Mouse (Mus musculus) inflammation-experienced regulatory T-cells, adult 6 months (primary cell): ENCODE data around the gene Vmn2r18. TPM values are rescaled to one million over a fixed set of nuclear protein-coding genes. Genes with fewer than 3 reads are reported as not detected.

Source experiments
- ATAC-seq: one replicate; pipeline ENCODE4 v1.8.0; 2017
- polyA plus RNA-seq, 3 experiments: library from polyadenylated mRNA; unstranded; fragments of 100-300 nt; shearing (Covaris generic); gene quantifications; one replicate each; pipeline ENCODE4 v1.2.1; 2017

Vmn2r18 gene
- not detected for polyA plus RNA-seq

DNA sequence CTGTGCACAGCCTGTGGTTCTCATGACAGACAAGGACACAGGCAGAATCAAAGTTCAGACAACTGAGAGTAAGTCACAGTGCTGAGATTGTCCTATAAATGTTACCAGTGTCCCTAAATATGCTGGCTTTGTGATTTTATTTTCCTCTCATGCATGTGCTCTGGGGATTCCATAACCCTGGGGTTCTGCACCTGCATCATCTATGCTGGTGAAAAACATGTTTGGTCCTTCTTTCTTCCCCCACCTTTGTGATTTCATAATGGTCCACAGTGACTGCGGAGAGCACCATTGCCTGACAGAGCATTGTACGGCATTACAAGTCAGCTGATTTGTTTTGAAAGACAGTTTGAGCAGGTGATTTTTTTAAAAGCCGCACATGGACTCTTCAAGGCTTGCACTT is at the start of gene Vmn2r18:
Gene Vmn2r18 (minus strand): TSS at position 101 of the 400 bp plus-strand sequence.
- ATAC-seq = no peak

DNA sequence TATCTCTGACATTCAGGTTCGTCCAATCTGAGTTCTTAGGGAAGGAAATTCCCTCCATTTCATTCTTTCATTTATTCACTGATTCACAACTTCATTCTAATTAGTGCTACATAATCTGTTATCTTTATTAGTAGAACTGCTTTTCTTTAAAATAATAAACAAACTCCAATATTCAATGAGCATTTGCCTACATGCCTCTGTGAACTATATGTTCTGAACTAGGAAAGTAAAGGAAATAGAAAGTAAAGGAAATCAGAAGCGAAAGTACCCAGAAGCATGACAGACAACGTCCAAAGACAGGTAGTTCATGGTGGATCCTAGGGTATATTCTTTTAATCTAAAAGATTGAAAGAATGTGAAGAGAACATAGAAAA is 45.6 kb upstream of the Vmn2r18 start:
- no peak for ATAC-seq

DNA sequence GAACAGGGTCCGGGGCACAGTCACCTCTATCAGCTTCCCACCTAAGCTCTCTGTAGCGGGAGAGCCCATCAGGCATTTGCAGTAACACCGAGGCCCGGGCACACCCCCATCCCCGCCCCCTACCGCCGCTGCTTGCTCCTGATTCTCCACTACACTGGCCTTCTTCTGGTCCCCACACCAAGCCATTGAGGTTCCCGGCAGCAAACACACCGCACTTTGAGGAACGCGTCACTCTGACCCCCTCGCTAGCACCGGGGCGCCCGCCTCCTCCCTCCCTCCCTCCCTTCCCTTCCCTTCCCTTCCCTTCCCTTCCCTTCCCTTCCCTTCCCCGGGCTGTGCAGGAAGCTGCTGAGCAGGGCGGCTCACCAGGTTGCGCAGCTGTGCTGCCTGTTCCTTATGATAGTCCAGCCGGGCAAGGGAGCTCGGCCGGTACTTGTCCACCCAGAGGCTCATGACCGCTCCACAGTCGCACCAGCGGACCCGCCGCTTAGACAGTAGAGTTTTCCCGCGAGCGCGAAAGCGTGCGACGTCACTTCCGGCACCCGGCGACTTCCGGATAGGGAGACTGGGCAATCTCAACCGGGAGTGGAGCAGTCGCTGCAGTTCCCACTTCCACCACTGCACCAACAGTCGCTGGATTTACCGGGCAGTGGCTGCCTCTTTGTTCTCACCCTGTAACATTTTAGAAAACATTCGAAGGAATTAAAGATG is 45.0 kb upstream of the Vmn2r18 start, which contains the start of gene Rfc3:
Gene Rfc3 (minus strand): TSS at position 543 of the 711 bp plus-strand sequence.
- ATAC-seq = peak; percentile 100

DNA sequence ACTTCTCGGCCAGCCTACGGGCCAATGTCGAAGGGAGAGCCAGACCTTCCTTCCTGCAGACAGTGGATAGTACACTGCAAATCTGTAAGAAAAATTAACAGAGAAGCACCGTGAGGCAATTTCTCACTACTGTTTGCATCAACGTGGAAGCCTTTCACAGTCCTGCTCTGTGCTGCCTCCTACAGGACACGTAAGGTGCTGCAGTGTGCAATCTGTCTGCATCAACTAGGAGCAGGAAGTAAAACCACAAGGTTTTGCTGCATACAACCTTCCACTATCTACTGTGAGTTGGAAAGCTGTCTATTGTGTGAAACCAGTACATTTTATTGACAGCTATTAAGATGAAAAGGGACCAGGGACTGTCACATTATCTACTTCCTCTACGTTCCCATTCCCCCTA is 39.0 kb upstream of the Vmn2r18 start:
- ATAC-seq = peak; percentile 70

DNA sequence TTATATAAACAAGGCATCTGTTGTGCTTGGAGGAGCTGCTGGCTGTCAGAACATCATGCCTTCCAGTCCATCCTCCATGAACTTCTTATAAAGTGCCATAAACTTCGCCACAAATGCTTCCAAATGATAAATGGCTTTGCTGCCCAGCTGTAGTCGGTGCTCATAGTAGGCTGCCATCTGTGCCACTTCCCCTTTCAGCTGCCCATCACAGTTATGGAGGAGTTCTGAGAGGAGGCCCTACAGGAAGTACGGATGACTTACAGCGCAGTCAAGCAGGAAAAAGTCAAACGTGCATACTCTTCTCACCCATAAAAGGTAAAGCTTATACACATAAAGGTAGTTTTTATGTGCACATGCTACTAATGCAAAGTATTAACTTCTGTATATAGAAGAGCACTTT is 37.0 kb upstream of the Vmn2r18 start:
- ATAC-seq = no peak

DNA sequence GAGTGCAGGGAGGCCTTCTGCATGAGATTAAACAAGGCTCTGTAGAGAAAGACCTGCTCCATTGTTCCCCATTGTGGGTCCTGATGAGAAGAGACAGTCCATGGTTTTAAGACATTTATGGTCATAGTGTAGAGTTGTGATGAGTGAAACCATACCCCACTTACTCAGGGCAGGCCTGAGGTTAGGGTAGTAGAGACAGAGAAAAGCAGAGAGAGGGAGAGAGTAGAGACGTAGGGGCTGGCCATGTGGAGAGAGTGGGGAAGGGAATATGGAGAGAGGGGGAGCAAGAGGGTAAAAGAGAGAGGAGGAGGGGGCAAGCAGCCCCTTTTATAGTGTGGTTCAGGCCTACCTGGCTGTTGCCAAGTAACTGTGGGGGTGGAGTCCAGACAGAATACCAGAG is 36.3 kb upstream of the Vmn2r18 start:
- ATAC-seq = no peak

DNA sequence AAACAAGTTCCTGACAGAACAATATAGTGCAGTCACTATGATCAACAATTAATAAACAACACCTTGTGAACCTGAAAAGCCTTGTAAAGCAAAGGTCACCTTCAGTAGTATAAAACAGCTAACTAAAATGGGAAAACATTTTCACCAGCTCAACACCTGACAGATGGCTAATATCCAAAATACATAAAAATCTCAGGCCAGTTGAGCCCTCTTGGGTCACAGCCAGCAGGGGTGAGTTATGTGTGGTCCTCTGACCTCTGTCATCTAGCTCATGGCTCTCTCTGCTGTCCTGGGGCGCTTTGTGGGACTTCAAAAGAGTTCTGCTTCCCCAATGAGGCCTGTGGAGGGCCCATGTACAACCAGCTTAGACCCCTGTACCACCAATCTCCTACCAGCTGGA is 4.1 kb downstream of the Vmn2r18 start:
- no peak for ATAC-seq

Other genes starting within 250 kb of the Vmn2r18 start
- gene Gm42906, start 177.9 kb downstream of the Vmn2r18 start, polyA plus RNA-seq = not detected
- gene Rfc3, start 45.2 kb upstream of the Vmn2r18 start, polyA plus RNA-seq = 10 to 100 TPM; 33.1 to 70.8 (median 35.1) TPM